Mouse (Mus musculus): ENCODE results near the gene Zfp273.
"Not testable (repeated sequence)": the region's sequence is repeated elsewhere in the genome, so short reads cannot be mapped to it uniquely, and the experiment has no call there.

Zfp273 gene

DNA sequence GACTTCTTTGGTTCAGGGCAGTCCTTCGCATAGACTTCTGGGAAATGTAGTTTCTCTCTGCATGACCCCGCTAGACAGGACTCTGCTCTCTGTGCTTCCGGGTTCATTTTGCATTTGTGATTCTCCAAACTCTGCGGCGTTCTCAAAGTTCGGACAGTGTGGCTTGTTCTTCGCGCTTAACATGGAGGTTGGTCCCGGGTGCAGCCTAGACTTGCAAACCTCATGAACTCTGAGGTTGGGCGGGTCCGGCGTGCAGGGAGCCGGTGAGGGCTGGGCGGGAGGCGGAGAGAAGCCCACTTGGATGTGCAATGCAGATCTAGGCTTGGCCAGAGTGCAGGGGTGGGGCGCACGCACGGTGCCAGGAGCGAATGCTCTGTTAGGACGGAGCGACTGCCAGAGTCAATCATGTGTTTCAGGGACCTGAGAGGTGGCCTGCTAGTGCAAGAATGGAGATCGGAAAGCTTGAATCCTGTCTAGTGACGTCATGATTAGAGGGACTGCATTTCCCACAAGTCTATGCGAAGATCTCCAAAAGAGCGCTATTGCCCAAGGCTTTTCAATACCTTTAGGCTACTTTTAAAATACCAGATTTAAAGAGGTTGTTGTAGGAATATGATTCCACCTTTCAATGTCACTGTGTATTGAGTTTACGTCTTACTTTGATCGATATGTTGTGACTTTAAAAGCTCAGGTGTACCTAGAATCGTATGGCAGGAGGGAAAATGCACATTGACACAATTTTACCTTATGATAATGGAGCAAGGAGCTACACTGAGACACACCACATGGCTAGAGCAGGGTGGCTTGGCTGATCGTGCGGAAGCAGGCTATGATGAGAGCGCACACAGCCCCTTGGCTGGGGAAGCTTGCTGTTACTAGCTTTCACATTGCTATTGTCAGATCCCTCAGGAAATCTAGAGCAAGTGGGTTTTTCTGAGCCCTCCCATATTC, at the start of gene Zfp273:
TSS of gene Zfp273 (plus strand) at position 31 of the 951 bp plus-strand sequence.
- peak; percentile 86 for DNase-seq

GRCm38 (mm10) chr13:67779265-67780221, 34.0 kb upstream of the Zfp273 start, which contains the start of gene Zfp493:
Gene Zfp493, plus strand, starts transcription at chr13:67779693.
- DNase-seq = peak; percentile 67

- no peak for DNase-seq
Observed at GRCm38 (mm10) chr13:67791921-67792455, 21.6 kb upstream of the Zfp273 start.

- no peak for DNase-seq
Observed at GRCm38 (mm10) chr13:67798618-67799017, 14.9 kb upstream of the Zfp273 start.

GRCm38 (mm10) chr13:67799151-67799550, 14.4 kb upstream of the Zfp273 start:
- not testable (repeated sequence) for DNase-seq

DNA sequence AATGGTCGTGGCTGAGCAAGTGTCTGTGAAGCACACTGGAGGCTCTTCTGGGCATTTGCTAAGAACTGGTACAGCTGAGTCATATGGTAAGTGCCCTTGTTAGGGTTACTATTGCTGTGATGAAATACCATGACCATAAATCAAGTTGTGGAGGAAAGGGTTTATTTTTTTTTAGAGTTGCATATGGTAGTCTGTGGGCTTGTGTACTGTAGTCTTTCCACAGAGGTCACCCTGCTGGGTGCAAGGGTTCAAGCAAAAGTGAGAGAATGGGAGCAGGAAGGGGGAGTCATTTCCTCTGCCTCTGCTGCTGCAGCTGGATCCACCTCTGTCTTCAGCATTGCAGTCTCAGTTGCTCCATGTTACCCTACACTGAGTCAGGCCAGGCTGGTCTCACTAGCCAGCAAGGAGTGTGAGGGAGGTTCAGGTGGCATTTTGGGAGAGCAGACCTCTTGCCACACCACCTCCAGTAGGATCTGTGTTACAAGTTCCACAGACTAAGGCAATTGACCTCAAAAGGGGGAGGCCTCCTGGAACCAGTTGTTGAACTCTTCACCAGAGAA, 1.8 kb upstream of the Zfp273 start:
- no peak for DNase-seq

- no peak for DNase-seq
Observed at GRCm38 (mm10) chr13:67812961-67813709, 405 bp upstream of the Zfp273 start.

DNA sequence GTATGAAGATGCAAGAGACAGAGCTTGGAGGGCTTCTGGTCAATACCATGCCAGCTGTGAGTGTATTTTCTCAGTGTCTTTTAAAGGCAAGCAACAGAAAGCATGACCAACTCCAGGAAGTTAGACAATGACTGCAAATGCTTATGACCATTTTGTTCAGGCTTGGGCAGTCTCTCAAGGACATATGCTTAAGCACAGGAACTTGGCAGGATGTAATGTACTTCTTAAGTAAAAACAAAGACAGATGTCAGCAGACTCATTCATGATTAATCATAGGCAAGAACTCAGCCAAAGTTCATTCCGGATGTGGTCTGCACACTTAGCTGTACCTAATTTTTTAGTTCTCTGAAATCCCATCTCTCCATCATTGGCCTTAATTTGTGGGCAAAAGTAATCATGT, 5.1 kb downstream of the Zfp273 start:
- DNase-seq = no peak

DNA sequence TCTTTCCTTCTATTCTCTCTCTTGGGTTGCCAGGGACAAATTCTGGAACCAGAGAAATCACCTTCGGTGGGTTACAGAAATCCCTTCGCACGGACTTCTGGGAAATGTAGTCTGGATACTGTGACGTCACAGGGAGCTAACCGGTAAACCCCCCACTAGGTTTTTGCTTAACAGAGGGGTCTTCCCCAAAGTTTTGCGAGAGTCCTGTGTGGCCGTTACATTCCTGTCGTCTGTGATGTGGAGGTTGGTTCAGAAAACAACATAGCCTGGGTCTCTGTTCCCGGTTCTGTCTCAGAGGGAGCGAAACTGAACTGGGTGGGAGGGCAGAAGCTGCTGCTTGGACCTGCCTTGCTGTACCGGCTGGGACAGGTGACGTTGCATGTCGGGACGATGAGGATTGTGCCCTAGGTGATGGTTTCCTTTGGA, 17.4 kb downstream of the Zfp273 start, which contains the start of gene Gm10037:
TSS of gene Gm10037 (plus strand) at position 196 of the 426 bp plus-strand sequence.
- DNase-seq = peak; percentile 57

GRCm38 (mm10) chr13:67833137-67833536, 19.6 kb downstream of the Zfp273 start:
- not testable (repeated sequence) for DNase-seq

DNA sequence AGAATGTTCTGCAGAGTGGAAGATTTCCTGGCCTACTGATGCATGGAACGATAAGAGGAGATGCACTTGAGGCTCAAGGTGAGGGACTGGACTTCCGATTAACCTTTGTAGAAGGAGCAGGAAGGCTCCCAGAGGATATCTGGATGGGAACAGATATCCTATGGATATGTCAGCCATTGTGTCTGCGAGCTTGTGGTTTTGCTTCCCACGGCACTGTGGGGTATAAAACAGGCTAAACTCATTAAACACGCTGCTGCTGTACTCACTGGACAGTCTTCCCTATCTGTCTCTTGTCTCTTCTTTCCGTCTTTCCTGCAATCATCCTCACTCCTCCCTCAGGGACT, 30.2 kb downstream of the Zfp273 start:
- no peak for DNase-seq

GRCm38 (mm10) chr13:67844119-67844852, 30.7 kb downstream of the Zfp273 start:
- peak; percentile 9 for DNase-seq

DNA sequence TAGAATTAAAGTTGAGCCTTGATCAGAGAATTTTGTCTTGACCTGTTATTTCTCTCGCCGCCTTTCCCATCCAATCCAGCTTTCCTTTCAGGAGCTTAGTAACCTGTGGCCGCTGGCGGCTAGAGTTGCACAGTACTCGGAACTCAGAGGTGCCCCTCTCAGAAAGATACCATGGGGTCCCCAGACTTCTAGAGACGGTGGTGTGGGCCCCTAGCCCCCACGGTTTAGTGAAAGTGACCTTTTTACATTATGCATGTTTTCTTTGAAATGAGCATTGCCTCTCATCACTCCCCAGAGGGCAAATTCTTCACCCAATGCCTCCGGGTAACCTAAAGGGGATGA, 31.3 kb downstream of the Zfp273 start:
- DNase-seq = no peak

GRCm38 (mm10) chr13:67850361-67850760, 36.8 kb downstream of the Zfp273 start:
- DNase-seq = no peak

DNA sequence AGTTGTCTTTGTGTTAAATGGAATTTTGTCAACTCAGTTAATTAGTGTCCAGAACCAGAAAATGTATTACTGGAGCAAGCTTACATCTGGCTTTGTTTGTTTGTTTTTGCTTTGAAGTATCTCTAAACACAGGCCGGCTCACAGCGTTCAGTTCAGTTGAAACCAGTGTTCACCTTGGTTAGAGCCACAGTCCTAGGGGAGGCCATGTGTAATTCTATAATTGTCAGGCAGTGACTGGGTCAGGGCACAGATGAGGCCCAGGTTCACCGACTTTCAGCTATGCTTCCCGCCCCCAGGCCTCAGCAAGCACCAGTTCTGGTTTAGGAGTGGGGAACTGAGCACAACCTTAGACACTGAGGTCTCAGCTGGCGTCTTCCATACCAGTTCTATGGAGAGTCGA, 39.6 kb downstream of the Zfp273 start:
- no peak for DNase-seq

DNA sequence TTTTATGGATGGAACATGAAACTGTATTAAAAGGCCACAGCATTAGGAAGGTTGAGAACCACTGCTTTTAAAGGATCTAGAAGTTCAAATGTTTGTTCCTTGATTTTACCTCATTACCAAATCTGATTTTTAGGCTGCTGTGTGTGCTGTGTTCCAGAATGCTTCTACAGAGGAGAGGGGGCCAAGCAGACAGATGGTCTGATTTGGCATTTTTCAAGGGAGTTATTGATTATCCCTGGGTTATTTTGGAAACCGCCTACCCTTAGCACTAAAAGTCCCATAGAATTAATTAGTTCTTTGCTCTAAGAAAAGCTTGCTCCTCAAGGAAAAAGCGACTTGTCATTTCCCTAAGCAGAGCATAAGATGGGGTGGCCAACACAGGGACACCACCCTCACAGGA, 40.4 kb downstream of the Zfp273 start:
- DNase-seq = no peak

DNA sequence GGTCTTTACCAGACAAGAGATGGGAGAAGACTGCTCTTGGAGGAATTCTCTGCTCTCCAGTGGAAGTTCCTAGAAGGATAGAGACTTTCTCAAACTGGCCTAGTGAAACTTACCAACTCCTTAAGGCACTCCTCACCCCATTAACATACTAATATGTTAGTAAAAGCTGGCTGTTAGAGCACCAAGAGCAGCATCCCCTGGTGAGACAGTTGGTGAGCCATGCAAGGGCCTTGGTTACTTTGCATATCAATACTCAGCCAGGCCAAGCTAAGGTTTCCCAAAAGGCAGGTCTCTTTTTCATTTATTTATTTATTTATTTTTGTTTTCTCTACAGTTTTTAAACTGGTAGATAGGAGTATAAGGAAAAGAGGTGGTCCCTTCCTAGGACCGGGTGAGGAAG, 43.8 kb downstream of the Zfp273 start:
- DNase-seq = no peak

GRCm38 (mm10) chr13:67862508-67862907, 49.0 kb downstream of the Zfp273 start:
- no peak for DNase-seq

- DNase-seq = no peak
Observed at GRCm38 (mm10) chr13:67863026-67863425, 49.5 kb downstream of the Zfp273 start, which contains the start of gene BC048507. Gene BC048507, plus strand, starts transcription at chr13:67863326.

- no peak for DNase-seq
Observed at GRCm38 (mm10) chr13:67864764-67865350, 51.3 kb downstream of the Zfp273 start.

- no peak for DNase-seq
Observed at GRCm38 (mm10) chr13:67867899-67868298, 54.4 kb downstream of the Zfp273 start.

All from kidney, adult 11 months (tissue).